Mouse (Mus musculus): ENCODE measurements around the gene Pde11a.

Pde11a gene

DNA sequence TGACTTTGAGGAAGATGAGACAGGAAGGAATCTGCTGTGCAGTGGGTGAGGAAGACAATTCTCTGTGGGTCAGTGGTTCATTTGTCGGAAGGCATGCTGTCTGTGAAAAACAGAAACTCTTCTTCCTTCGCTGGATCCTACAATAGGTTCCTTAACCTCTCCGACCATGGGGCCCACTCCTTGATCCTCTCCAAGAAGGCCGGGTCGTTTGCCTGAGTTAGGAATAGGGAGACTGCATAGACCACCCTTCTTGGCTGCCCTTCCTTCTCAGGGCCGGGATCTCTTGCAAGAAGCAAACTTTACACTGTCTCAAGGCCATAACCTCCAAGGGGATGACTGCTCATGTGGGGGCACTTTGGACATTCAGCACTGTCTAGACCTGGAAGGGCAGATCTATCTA lies 19.3 kb downstream of the Pde11a start:
- no peak for DNase-seq

- no peak for DNase-seq
Measured at GRCm38 (mm10) chr2:76287671-76288070, 50.9 kb downstream of the Pde11a start.

GRCm38 (mm10) chr2:76286288-76286740 lies 52.3 kb downstream of the Pde11a start:
- no peak for DNase-seq

- DNase-seq = no peak
Measured at GRCm38 (mm10) chr2:76285150-76285549, 53.4 kb downstream of the Pde11a start.

DNA sequence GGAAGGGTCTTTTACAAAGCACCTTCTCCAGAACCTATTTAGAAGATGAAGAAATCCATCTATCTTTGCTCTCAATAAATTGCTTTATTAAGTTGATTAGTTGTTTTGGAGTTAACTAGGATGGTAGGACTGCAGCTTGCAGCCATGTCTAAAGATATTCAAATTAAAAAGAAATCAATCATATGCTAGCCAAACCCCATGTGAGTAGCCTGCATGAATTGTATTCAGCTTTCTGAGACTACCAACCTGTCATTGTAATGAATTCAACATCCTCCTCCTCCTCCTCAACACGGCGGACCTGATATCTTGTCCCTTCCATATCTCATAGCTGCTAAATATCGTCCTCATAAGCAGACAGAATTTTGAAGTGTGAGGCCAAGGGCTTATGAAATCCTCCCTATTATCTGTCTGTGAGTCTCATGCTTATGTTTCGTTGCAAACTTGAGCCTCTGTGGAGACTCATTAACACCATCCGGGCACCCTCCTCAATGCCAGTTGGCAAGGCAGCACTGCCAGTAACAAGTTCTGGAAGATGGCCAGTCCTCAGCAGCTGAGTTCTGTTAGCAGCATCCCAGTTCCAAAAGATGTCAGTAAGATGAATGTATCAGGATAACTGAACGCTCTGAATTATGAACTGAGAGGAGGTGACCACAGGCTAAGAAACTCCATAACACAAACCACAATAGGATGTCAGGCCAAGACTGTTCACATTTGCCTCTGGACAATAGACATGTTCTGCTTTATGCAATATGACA lies 55.0 kb downstream of the Pde11a start:
- no peak for DNase-seq

DNA sequence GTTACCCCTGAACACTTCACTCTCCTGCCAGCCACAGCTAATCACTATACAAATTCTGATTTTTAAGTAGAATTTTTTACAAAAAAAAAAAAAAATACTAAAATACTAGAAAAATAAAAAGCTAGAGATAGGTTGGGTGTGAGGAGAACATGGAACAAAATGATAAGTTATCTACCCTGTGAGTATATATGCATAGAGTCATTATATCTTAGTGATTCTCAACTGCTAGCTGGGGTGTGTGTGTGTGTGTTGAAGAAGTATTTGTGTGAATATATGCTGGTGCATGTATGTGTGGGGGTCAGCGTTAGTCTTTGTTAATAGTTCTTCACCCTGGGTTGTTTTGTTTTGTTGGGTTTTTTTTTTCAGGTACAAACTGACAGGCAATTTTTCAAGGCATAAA lies 69.1 kb downstream of the Pde11a start:
- DNase-seq = no peak

- DNase-seq = no peak
Measured at GRCm38 (mm10) chr2:76267335-76267734, 71.2 kb downstream of the Pde11a start.

DNA sequence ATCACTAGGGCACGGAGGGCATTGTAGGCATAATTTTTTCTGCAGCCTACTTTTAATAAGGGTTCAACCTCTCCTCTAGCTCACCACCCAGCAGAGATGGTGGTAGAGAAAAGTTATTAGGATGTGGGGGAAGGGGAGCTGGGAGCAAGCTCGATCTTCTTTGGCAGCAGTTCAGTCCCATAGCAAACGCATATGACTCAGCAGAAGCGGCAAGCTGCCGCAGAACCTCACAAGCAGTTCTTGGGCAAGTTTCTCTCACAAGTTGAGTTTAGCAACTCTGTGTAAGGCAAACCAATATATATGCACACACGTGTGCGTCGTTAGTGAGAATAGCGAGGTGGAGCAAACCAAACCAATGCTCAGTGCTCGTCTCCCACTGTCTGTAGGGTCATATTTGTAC lies 72.0 kb downstream of the Pde11a start:
- no peak for DNase-seq

GRCm38 (mm10) chr2:76264258-76264657 lies 74.3 kb downstream of the Pde11a start:
- DNase-seq = no peak

GRCm38 (mm10) chr2:76262661-76263060 lies 75.9 kb downstream of the Pde11a start:
- DNase-seq = no peak

- DNase-seq = peak; percentile 80 to 82
Measured at GRCm38 (mm10) chr2:76254833-76255232, 83.7 kb downstream of the Pde11a start.

DNA sequence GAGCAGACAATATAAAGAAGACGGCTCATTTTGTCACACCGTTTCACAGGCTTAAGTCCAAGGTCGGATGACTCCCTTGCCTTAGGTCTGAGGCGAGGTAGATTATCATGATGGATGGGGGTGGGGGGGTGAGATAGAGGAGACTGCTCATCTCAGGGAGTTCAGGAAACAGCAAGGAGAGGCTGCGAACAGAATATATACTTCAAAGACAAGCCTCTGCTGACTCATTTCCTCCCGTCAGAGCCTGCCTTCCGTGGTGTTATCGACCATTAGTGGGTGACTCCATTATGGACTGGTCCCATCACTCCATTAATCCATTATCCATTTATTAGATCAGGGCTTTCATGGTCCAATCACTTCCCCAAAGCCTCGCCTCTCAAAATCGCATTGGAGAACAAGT lies 87.2 kb downstream of the Pde11a start:
- no peak for DNase-seq

- no peak for DNase-seq
Measured at GRCm38 (mm10) chr2:76248242-76248641, 90.3 kb downstream of the Pde11a start.

GRCm38 (mm10) chr2:76239175-76239574 lies 99.4 kb downstream of the Pde11a start:
- no peak for DNase-seq

DNA sequence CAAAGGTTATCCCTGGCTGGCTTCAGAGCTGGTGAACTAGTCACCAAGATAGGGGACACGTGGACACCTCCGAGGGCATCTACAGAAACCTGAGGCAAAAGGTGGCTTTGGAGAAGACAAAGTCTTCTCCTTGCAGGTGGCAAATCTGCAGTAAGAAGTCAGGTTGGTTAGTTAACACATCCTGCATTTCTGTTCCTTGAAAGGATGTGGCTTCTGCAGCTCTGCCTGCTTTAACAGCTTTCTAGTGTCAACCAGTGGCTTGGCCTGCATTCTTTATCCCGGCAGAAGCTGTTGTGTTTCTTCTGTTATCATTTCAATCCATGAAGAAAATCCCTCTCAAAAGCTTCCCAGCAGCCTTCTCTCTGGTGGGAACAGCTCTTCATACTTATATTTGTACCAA lies 100.1 kb downstream of the Pde11a start:
- DNase-seq = no peak

DNA sequence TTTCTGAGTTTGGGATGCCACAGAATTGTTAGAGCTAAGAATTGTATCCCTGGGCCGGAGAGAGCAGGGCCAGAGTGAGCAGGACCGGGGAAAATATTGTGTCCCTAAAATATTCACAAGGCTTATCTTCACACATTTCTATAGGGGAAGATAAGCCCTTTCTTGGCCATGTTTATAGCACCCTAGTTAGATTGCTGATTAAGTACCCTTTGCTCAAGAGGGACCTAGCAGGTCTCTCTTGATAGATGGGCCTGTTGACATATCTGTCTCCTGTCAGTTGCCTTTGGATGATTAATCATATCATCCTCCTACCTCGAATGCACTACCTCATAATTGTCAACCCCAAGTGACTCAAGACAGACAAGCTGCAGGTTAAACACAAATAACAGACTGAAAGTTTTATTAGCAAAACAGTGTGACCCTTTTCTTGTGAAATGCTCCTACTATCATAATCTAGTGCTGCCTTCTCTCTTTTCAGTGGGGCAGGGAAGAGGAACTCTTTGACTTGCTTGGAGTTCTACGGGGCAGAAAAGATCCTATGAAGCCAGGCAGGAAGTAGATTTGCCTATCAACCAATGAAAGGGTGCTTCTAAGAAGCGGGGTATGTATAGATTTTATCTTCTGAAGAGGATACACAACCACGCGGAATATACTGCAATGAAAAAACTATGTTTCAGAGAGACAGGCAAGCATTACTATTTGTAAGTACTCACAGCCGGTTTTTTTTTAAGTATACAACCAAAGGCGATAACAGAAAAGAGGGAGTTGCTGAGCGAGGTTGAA lies 100.7 kb downstream of the Pde11a start:
- DNase-seq = no peak

DNA sequence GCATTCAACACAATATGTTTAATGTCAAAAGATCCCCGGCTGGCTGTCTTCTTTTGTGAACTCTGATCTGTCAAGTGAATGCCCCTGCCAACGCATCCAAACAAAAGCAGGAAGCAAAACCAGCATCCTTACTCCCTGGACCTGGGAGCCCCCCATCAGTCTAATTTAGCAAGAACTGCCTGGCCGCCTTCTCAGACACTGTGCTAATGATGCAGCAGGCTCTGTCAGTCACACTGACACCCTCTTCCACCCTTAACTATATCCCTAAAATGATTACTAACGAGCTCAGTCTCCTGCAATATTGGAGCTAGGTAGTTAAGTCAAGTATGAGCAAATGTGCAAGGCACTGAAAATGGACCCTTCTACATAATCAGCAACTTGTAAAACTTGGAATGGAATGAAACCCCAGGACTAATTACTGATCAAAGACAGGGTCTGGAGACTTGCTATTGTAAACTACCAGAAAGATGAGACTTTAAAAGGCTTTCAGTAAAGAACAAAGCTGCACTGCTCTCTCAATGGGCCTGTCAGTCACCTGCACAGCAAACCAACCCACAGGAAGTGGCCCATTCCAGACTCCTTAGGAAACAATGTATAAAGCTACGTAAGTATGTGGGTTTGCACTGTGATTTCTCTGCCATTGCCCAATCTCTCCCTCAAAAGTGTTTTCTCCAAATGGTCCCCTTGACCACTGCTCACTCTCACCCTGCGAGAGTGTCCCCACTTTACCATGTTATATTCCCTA lies 118.0 kb downstream of the Pde11a start:
- no peak for DNase-seq

GRCm38 (mm10) chr2:76219540-76219939 lies 119.0 kb downstream of the Pde11a start:
- no peak for DNase-seq

GRCm38 (mm10) chr2:76216146-76216545 lies 122.4 kb downstream of the Pde11a start:
- peak; percentile 63 to 67 for DNase-seq

GRCm38 (mm10) chr2:76215219-76215618 lies 123.4 kb downstream of the Pde11a start:
- DNase-seq = no peak

DNA sequence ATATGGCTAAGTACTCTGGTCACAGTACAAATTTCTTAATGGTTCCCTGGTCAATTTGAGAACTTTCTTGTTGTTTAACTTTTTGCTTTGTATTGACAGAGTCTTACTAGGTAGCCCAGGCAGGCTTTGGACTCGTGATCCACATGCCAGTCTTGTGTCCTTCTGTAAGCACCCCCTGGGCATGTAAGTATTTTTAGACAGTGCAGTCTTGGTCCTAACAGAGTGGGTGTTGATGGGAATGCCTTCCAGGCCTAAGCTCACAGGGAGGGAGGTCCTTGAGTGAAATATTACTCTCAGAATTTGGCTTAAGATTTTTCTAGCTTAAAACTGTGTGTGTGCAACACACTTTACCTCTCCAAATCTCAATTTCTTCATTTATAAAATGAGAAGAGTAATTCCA lies 153.4 kb downstream of the Pde11a start:
- DNase-seq = no peak

GRCm38 (mm10) chr2:76162822-76163221 lies 175.8 kb downstream of the Pde11a start:
- no peak for DNase-seq

DNA sequence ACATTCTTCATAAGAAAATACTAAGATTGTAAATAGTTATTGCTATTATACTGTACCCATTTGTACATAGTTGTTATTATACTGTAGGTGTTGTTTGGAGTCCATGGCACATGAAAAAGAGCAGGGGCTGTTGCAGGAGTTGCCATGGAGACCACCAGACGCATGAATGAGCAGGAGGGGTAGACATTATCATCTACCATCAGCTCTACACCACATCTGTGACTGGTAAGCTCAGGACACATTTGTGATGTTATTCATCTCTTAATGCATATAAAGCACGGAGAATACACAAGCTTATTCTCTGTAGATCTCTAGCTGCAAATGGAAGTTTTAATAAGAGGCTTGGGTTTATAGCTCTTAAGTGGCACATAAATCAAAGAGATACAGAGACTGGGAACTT lies 179.6 kb downstream of the Pde11a start:
- DNase-seq = no peak

- no peak for DNase-seq
Measured at GRCm38 (mm10) chr2:76141136-76141535, 197.4 kb downstream of the Pde11a start.
